Mouse (Mus musculus) Patski (cell line): Measurements from ENCODE around the gene C2cd4d. TPM values are rescaled to one million over a fixed set of nuclear protein-coding genes. Genes with fewer than 3 reads are reported as not detected.

Experiments
- ATAC-seq: fragments of 100-300 bp; one replicate; pipeline ENCODE4 v1.8.0; 2021
- CTCF ChIA-PET: fragments of 350-600 bp; sonication (Branson Sonifier 250); formaldehyde crosslinking; loops from one replicate; lab custom pipeline; 2022; ENCODE audit warnings: inconsistent platforms; lab: Charles Lee
- POLR2A ChIA-PET: fragments of 350-600 bp; sonication (Branson Sonifier 250); formaldehyde crosslinking; loops from one replicate; lab custom pipeline; 2022; ENCODE audit warnings: antibody characterized with exemption, inconsistent platforms; lab: Charles Lee
- DNase-seq: peaks from one replicate; pipeline ENCODE4 v3.0.0-alpha.2; 2011; ENCODE audit warnings: low read depth, low spot score
- H3K27me3 ChIP-seq: fragments of 371-371 bp; one replicate; pipeline ENCODE4 v1.5.1; 2021
- CTCF ChIP-seq: fragments of 100-300 bp; IDR thresholded peaks from one replicate; pipeline ENCODE4 v1.5.1; 2021
- in situ Hi-C: fragments of 300-500 bp; cut with MboI; formaldehyde crosslinking; loops from 3 replicates; pipeline ENCODE4 v1.11.1; 2018; ENCODE audit warnings: low pct_unique_long_range_greater_than_20kb, mixed read lengths
- polyA plus RNA-seq: library from polyadenylated mRNA; unstranded; gene quantifications from one replicate; pipeline ENCODE4 v1.2.3, GENCODE M21; 2021

Gene C2cd4d
- polyA plus RNA-seq, 1 experiment from 2014 or later = not detected

DNA sequence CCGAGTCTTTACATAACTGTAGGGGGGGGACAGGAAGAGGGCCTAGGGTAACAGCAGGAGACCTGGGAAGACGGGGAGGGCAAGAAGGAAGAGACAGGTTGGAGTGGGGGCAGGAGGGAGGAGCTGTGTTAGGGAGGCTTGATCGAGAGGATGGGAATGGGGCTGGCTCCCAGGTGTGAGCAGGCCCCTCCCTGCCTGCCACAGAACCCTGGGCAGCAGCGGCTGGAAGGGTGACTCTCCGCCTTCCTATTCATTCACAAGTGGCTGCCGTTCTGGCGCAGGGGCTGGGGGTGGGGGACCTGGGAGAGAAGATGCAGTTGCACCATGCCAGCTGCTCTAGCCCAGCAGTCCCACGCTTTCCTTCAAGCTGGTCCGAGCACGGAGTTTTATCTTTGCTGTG is 10.9 kb downstream of the C2cd4d start:
- ATAC-seq (peak; percentile 11), DNase-seq (no peak)
- in situ Hi-C loops = loop anchor here (25.0 kb wide), 1 partner anchor 611 kb away; the partner anchor contains the start of gene Gm5773
- ChIA-PET CTCF (no interaction called here), POLR2A (no interaction called here)
- H3K27me3 ChIP-seq = no peaks in the 10 kb centered on the region
- no peak for TF ChIP-seq CTCF

DNA sequence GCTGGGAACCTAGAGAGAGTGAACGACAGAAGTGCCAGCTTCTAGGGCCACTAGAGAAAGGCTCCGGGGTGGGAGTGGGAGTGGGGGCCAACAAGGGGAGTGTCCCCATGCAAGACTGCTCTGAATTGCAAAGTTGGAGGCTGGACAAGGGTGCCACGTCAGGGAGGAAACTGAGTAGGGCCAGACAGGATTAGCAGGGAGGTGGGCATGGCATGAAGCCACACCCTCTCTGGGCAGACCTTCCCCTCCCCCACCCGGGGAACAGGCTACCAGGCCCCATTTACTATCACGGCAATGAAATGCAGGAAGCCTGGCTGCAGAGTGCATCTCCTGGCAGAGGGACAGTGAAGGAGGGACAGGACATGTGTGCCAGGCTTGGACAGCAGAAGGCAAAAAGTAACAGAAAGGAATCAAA is 11.4 kb downstream of the C2cd4d start:
- DNase-seq (no peak), ATAC-seq (no peak)
- POLR2A ChIA-PET = no interaction called here
- in situ Hi-C loops = loop anchor here (25.0 kb wide), 1 partner anchor 611 kb away; the partner anchor contains the start of gene Gm5773
- TF ChIP-seq CTCF = no peak
- CTCF ChIA-PET = interaction anchor here (1.0 kb wide), 1 partner anchor 135 kb away, joined by 3 read pairs; no protein-coding TSS in a partner anchor
- no peaks in the 10 kb centered on the region for H3K27me3 ChIP-seq

DNA sequence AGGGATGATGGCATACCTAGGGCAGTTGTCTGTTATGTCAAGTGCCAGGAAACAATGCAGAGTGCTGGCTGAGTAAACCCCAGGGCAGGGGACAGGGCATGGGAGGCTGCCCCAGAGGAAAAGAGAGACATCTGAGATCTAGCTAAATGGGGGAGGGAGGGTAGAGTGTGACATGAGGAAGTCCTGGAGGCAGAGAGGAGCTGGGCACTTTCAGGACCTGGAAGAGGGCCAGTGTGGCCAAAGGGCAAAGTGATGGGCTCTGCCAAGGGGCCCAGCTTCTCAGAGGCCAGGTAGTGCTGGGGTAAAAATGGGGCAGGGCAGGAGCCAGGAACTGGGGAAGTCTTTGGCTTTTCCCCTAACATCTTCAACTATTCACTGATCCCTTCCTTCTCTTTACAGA is 12.4 kb downstream of the C2cd4d start:
- no peaks in the 10 kb centered on the region for H3K27me3 ChIP-seq
- CTCF ChIA-PET = interaction anchor here (1.0 to 1.2 kb wide), 2 partner anchors 66 to 134 kb away, joined by 3 read pairs; no protein-coding TSS in a partner anchor
- ATAC-seq (no peak), DNase-seq (no peak)
- in situ Hi-C loops = loop anchor here (25.0 kb wide), 1 partner anchor 612 kb away; the partner anchor contains the start of gene Gm5773
- no peak for TF ChIP-seq CTCF
- POLR2A ChIA-PET = interaction anchor here (0.7 kb wide), 1 partner anchor 32 kb away, joined by 6 read pairs; no protein-coding TSS in a partner anchor

DNA sequence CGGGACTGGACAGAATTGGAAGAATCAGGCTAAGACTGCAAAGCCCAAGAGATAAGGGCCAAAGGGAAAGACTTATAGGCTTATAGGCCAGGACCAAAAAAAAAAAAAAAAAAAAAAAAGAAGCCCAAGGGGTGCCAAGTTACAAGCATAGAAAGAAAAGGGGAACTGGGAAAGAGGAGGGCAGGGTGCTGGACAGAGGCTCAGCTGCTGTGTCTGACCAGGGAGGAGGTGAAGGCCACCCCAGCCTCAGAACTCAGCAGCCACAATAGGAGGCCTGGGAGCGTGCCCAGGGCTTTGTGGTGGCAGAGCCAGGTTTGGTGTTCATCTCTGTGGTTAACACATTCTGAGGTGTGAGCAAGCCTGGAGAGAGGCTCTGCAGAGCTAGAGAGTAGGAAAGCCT is 12.9 kb downstream of the C2cd4d start:
- no peak for TF ChIP-seq CTCF
- DNase-seq = no peak
- POLR2A ChIA-PET = interaction anchor here (0.7 kb wide), 1 partner anchor 32 kb away, joined by 6 read pairs; no protein-coding TSS in a partner anchor
- in situ Hi-C loops = no loop called here
- CTCF ChIA-PET = interaction anchor here (1.1 to 1.2 kb wide), 2 partner anchors 9 to 65 kb away, joined by 3 read pairs; no protein-coding TSS in a partner anchor
- no peaks in the 10 kb centered on the region for H3K27me3 ChIP-seq
- no peak for ATAC-seq

DNA sequence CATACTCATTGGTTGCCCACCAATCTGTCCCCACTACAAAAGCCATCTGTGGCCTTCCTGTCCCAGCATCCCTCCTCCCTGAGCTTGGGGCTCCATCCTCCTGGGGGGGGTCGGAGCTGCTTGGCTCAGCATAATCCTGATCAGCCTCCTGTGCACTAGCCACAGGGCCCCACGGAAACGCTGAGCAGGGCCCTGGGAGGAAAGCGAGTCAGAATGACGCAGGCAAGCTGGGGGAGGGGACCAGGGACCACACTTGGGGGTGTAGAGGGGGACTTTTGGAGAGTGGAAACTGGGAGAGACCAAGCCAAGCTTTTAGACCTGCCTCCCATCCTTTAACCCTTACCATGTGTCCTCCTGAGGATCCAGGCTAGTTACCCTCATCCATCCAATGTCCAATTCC is 13.6 kb downstream of the C2cd4d start:
- DNase-seq = no peak
- no peak for ATAC-seq
- TF ChIP-seq CTCF = no peak
- no peaks in the 10 kb centered on the region for H3K27me3 ChIP-seq
- ChIA-PET CTCF (interaction anchor here (1.0 to 1.6 kb wide), 4 partner anchors 9 to 65 kb away, joined by 3 to 4 read pairs (median 3); no protein-coding TSS in a partner anchor), POLR2A (interaction anchor here (0.5 kb wide), 1 partner anchor 67 kb away, joined by 3 read pairs; no protein-coding TSS in a partner anchor)
- in situ Hi-C loops = no loop called here

DNA sequence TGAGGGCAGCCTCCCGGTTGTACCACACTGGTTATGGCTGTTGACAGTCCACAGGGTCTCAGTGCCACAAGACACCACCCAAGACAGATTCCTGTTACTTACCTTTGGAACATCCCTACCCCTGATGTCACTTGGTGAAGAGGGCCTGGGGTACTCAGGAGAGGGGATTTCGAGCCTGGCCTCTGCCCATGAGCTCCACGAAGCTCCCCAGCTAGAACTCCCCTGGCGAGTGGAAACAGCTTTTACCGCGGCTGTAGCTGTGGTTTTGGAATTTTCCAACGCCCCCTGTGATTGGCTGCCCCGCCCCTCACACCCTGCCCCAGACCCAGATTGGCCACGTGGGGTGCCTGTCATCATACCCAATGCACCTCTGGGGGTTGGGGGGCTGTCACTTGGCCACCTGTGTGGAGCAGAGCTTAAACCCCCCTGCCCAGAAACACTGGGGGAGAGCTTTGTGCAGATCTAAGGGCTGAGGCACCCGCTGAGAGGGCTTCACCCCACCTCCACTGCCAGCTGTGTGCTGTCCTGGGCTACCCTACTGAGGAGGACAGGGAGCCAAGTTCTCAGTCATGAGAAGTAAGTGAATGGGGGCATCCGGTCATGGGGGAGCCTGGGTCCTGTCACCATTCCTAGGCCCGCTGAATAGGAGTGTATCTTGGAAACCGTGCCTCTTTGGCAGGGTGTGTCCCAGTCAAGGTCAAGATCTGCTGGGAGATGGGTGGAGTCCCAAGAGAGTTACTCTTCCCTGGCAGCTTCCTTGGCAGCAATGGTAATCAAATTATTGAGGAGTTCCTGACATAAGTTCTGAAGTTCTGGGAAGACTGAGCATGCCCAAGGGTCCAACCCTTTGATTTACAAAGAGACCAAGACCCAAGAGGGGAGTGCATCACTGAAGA is 15.0 kb downstream of the C2cd4d start:
- no peaks in the 10 kb centered on the region for H3K27me3 ChIP-seq
- no peak for DNase-seq
- no peak for ATAC-seq
- CTCF ChIA-PET = interaction anchor here (1.0 to 1.7 kb wide), 4 partner anchors 10 to 24 kb away, joined by 3 to 5 read pairs (median 4); no protein-coding TSS in a partner anchor
- POLR2A ChIA-PET = interaction anchor here (1.2 kb wide), 1 partner anchor 66 kb away, joined by 6 read pairs; the partner anchor contains the start of genes Mrpl9 and Oaz3
- in situ Hi-C loops = no loop called here
- no peak for TF ChIP-seq CTCF

DNA sequence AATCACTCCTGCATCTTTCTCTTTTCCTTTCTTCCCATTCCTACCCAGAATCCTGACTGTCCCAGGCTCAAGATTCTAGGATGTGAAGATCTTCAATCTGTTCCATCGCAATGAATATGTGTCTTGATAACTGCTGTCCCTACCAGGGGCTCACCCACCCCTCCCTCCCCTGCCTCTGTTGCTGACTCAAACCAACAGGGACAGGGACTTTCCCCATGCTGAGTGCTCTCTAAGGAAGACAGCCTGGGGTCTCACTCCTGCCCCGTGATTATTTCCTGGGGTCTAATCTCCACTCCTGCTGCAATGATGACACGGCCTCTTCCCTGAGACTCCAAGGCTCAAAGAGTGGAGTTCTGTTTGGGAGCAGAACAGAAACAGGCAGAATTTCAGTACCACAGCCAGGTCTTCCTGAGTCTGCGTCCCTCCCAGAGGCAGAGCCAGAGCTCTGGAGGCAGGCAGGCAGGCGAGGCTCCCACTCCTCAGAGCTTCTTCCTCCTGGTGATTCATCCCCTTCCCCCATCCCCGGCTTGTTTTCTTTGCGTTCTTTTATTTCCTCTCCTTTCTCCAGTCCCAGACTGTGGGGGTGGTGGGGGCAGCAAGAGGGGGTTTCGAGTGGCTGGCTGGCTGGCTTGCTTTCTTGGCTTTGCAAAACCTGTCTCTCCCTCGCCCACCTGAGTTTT is 17.7 kb downstream of the C2cd4d start:
- no peak for DNase-seq
- TF ChIP-seq CTCF = no peak
- in situ Hi-C loops = no loop called here
- ChIA-PET CTCF (interaction anchor here (1.5 to 1.9 kb wide), 2 partner anchors 13 to 61 kb away, joined by 4 read pairs; no protein-coding TSS in a partner anchor), POLR2A (no interaction called here)
- no peaks in the 10 kb centered on the region for H3K27me3 ChIP-seq
- ATAC-seq = no peak

DNA sequence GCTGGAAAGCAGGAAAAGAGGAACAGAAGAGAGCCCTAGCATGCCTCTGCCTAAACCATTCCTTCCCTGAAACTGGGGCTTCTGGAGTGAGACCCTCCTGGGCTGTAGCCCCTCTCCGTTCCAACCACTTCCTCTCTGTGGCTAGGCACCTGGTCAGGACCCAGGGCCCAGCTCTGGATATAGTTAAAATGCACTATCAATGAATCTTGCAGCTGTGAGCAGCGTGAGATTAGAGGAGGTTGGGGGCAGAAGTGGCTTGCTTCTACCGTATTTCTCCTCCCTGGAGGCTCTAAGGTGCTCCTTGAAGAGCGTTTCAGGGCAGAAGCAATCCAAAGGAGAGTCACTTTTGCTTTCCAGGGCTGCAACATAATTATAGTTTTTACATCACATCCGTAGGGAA is 20.1 kb downstream of the C2cd4d start:
- in situ Hi-C loops = no loop called here
- TF ChIP-seq CTCF = no peak
- DNase-seq (no peak), ATAC-seq (no peak)
- no peaks in the 10 kb centered on the region for H3K27me3 ChIP-seq
- CTCF ChIA-PET = interaction anchor here (1.2 to 3.9 kb wide), 5 partner anchors 9 to 58 kb away, joined by 3 to 15 read pairs (median 4); no protein-coding TSS in a partner anchor
- POLR2A ChIA-PET = interaction anchor here (0.7 to 1.0 kb wide), 2 partner anchors 15 to 1655 kb away, joined by 3 to 6 read pairs; no protein-coding TSS in a partner anchor

DNA sequence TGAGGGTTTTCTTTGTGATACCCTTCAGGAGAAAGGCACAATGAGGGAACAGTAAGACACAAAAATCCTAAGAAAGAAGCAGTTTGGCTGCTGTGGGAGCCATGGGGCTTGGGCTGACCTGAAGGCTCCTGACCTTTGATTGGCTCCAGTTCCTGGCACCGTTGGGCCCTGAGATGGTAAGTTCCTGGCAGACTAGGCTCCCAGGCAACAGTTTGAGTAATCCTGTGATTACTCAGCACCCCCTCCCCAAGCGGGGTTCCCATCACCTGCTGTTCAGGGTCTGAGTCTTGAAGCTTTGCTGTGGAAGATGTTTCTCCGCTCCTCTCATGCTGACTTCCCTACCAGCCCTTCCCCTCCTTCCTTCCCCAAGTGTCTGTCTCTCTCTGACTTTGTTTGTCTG is 21.2 kb downstream of the C2cd4d start:
- DNase-seq (no peak), ATAC-seq (no peak)
- in situ Hi-C loops = no loop called here
- no peak for TF ChIP-seq CTCF
- no peaks in the 10 kb centered on the region for H3K27me3 ChIP-seq
- ChIA-PET CTCF (interaction anchor here (1.2 to 3.9 kb wide), 3 partner anchors 8 to 65 kb away, joined by 3 to 15 read pairs (median 3); no protein-coding TSS in a partner anchor), POLR2A (interaction anchor here (1.0 kb wide), 1 partner anchor 16 kb away, joined by 3 read pairs; no protein-coding TSS in a partner anchor)

DNA sequence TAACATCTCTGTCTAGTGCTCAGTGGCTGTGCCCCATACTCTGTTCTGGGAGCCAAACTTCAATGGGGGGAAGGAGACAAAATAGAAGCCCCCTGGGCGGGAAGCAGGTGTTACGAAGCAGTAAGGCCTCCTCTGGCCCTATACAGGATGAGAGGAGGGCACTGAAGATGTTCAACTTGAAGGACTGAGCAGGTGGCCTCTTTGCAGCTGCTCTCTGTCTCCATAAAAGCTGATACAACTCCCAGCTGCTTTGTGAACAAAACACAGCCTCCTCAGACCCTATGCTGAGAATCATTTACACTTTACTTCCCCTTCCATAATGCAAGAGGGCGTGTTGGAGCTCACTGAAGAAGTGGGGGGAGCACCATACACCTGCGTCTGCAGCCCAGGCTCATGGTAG is 24.4 kb downstream of the C2cd4d start:
- in situ Hi-C loops = no loop called here
- no peak for TF ChIP-seq CTCF
- DNase-seq = no peak
- CTCF ChIA-PET = no interaction called here
- H3K27me3 ChIP-seq = no peaks in the 10 kb centered on the region
- POLR2A ChIA-PET = no interaction called here
- no peak for ATAC-seq
